Mouse (Mus musculus) left cerebral cortex, adult 18-20 months (tissue): Measurements from ENCODE around the gene Prr23a3. TPM values are rescaled to one million over a fixed set of nuclear protein-coding genes. Genes with fewer than 3 reads are reported as not detected.

Experiments used
- DNase-seq, 2 experiments: peaks; one replicate each; pipeline ENCODE4 v3.0.0; 2021 to 2022; ENCODE audit warnings: low spot score in 2 of 2, mixed read lengths in 1 of 2
- long read RNA-seq, 2 experiments: library from polyadenylated mRNA; stranded (forward); transcript quantifications; one replicate each; pipeline ENCODE4 v2.0.0; 2021
- total RNA-seq, 2 experiments: library from RNA; stranded (reverse); gene quantifications; 2 replicates each; pipeline ENCODE4 v1.2.3; 2021

Prr23a3 gene
- not detected for total RNA-seq
- long read RNA-seq, experiment 1, result 0 reads
- long read RNA-seq, experiment 2, result 0 reads

- DNase-seq, result no peak
These were observed at the start of gene Prr23a3 for GRCm38 (mm10) chr9:98864571-98864970. Gene Prr23a3 (plus strand): TSS chr9:98864767.

DNA sequence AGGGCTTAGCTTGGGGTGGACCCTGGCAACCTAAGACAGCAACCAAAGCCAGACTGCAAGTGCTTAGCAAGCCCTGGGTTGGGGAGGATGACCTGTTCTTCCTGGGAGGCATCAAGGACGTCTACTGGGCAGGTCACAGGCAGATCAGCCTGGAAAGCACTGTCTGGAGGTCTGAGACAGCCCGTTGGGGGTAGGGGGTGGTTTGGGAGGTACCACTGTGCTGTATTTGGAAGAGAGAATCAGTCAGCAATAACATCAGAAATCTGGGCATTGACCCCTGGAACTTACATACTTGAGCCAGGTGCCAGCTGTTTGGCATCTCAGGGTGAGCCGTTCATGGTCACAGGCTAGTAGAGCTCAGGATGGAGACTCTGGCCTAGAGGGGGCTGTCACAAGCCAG, 48.5 kb upstream of the Prr23a3 start:
- DNase-seq, result no peak

- DNase-seq, result no peak
These were observed 47.0 kb upstream of the Prr23a3 start for GRCm38 (mm10) chr9:98817592-98817991.

DNA sequence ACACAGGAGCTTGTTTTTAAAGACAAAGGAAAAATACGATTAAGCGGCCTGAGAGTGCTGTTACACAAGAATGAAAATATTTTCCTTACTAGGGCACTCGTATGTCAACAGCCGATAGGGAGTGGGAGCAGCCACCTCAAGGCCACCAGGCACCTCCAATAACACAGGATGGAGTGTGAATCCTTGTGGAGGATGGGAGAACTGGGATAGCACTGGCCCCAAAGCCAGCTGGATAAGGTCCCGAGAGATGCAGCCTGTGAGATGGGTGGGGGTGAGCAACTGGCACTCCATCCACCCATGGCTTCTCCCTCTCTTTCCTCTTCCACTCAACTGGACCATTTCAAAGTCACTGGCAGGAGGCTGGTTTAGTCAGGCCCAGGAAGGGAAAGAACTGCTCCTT, 45.6 kb upstream of the Prr23a3 start:
- DNase-seq, result no peak

DNA sequence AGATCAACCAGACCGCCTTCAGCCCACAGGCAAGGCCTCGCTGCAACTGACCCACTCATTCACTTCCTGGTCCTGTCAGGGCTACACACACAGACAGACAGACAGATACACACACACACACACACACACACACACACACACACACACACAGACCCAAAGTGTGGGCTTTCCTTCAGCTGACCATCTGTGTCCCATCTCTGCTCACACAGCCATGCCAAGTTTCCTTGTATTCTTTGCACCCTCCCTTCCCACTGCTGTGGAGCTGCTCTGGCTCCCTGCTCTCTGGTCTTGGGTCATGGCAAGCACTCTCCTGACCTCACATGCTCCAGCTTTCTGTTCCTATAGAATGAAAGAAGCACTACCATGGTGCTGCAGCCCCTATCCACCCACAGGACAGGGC, 45.1 kb upstream of the Prr23a3 start:
- no peak for DNase-seq

GRCm38 (mm10) chr9:98820461-98820860, 44.1 kb upstream of the Prr23a3 start:
- no peak for DNase-seq

- DNase-seq, result no peak
These were observed 43.5 kb upstream of the Prr23a3 start for GRCm38 (mm10) chr9:98821067-98821466.

- no peak for DNase-seq
These were observed 40.8 kb upstream of the Prr23a3 start for GRCm38 (mm10) chr9:98823805-98824204.

GRCm38 (mm10) chr9:98829508-98829907, 35.1 kb upstream of the Prr23a3 start:
- DNase-seq, result no peak

GRCm38 (mm10) chr9:98837537-98838074, 27.0 kb upstream of the Prr23a3 start:
- DNase-seq, result no peak

GRCm38 (mm10) chr9:98842117-98842516, 22.4 kb upstream of the Prr23a3 start, which contains the start of gene Prr23a1:
Gene Prr23a1 (plus strand): TSS chr9:98842503.
- DNase-seq, result no peak

DNA sequence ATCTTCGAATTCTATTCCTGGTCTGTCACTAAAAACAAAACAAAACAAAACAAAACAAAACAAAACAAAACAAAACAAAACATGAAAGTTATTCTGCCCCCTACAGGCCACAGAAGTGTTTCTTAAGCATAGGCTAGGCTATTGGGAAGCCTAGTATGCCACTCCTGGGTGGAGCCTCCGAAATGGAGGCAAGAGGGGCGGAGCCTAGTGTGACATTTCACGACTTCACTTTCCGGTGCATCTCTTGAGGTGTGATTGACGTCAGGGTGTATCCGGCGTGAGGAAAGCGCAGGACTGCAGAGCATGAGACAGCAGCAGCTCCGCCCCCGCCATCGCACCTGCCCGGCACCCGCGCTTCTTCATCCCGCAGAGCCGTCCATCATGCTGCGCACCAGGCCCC, 8.4 kb upstream of the Prr23a3 start, which contains the start of gene Prr23a2:
Prr23a2 (plus strand) TSS at position 285 of the 400 bp plus-strand sequence.
- no peak for DNase-seq

DNA sequence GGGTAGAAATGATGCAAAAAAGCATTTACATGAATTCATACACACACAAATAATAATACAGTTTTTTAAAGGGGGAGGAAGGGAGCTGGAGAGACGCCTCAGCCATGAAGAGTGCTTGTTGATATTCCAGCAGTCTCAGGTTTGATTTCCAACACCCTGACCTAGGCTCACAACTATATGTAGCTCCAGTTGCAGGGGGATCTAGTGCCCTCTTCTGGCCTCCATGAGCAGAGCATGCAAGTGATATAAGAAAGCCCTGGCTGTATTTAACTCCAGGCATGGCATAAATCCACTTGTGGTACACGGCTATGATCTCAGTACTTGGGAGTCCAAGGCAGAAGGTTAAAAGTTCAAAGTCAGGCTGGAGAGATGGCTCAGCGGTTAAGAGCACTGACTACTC, 1.1 kb upstream of the Prr23a3 start:
- DNase-seq, result no peak

GRCm38 (mm10) chr9:98901486-98901885, 36.9 kb downstream of the Prr23a3 start:
- no peak for DNase-seq

GRCm38 (mm10) chr9:98902819-98903218, 38.3 kb downstream of the Prr23a3 start, which contains the start of gene 7420426K07Rik:
Gene 7420426K07Rik (plus strand): TSS chr9:98903119.
- DNase-seq, result no peak

Other genes starting within 250 kb of the Prr23a3 start
- gene Prr23a1, start 22.3 kb upstream of the Prr23a3 start, total RNA-seq, result not detected
- not detected for gene Prr23a2, start 8.3 kb upstream of the Prr23a3 start, total RNA-seq
- gene 7420426K07Rik, start 38.4 kb downstream of the Prr23a3 start, total RNA-seq, result not detected
- under 1 TPM; 0.82 to 0.95 TPM for gene Foxl2, start 90.5 kb downstream of the Prr23a3 start, total RNA-seq
- 10 to 100 TPM; 34.3 to 41.1 TPM for gene Faim, start 121.6 kb downstream of the Prr23a3 start, total RNA-seq
- gene Gm1123, start 170.9 kb downstream of the Prr23a3 start, total RNA-seq, result not detected